Mouse (Mus musculus) liver, embryonic 12.5 days (tissue): ENCODE measurements around the gene Tgfbi. TPM values are rescaled to one million over a fixed set of nuclear protein-coding genes. Genes with fewer than 3 reads are reported as not detected.

Experiments
- ATAC-seq: fragments of 200-750 bp; cut with Nextera tagmentation; 2 replicates; pipeline ENCODE4 v1.8.0; 2017; ENCODE audit warnings: moderate number of reproducible peaks, mild to moderate bottlenecking, moderate library complexity
- H3K27ac ChIP-seq: fragments of 300-500 bp; sonication (generic); 2 replicates; pipeline ENCODE4 v1.5.1; 2016; ENCODE audit warnings: mild to moderate bottlenecking
- H3K27me3 ChIP-seq: fragments of 300-500 bp; sonication (generic); replicated peaks from 2 replicates; pipeline ENCODE4 v1.6.1; 2016; ENCODE audit warnings: mild to moderate bottlenecking, moderate library complexity
- H3K36me3 ChIP-seq: fragments of 300-500 bp; sonication (generic); 2 replicates; pipeline ENCODE4 v1.6.1; 2016; ENCODE audit warnings: mild to moderate bottlenecking, moderate library complexity
- H3K4me1 ChIP-seq: fragments of 300-500 bp; sonication (generic); 2 replicates; pipeline ENCODE4 v1.6.1; 2016
- H3K4me2 ChIP-seq: fragments of 300-500 bp; sonication (generic); 2 replicates; pipeline ENCODE4 v1.6.1; 2016; ENCODE audit warnings: mild to moderate bottlenecking, moderate library complexity
- H3K4me3 ChIP-seq: fragments of 300-500 bp; sonication (generic); 2 replicates; pipeline ENCODE4 v1.5.1; 2016; ENCODE audit warnings: mild to moderate bottlenecking, moderate library complexity
- H3K9ac ChIP-seq: fragments of 300-500 bp; sonication (generic); 2 replicates; pipeline ENCODE4 v1.6.1; 2016; ENCODE audit warnings: mild to moderate bottlenecking, moderate library complexity
- H3K9me3 ChIP-seq: fragments of 300-500 bp; sonication (generic); replicated peaks from 2 replicates; pipeline ENCODE4 v1.6.1; 2016; ENCODE audit warnings: mild to moderate bottlenecking, moderate library complexity
- WGBS: fragments of 180-500 bp; shearing (Covaris S2); methylation state at CpG from one replicate; pipeline ENCODE4 v1.1.7; 2016; ENCODE audit not compliant: insufficient replicate concordance; 5-methylcytosine and 5-hydroxymethylcytosine counted together
- polyA plus RNA-seq: library from polyadenylated mRNA; unstranded; fragments of >200 nt; fragmentation: Nextera tagmentation; extraction: Ambion mirVana; gene quantifications from 2 replicates; pipeline ENCODE4 v1.2.1, GENCODE M21; 2016

The Tgfbi gene
- polyA plus RNA-seq, 1 experiment from 2014 or later: 13.4 TPM

DNA sequence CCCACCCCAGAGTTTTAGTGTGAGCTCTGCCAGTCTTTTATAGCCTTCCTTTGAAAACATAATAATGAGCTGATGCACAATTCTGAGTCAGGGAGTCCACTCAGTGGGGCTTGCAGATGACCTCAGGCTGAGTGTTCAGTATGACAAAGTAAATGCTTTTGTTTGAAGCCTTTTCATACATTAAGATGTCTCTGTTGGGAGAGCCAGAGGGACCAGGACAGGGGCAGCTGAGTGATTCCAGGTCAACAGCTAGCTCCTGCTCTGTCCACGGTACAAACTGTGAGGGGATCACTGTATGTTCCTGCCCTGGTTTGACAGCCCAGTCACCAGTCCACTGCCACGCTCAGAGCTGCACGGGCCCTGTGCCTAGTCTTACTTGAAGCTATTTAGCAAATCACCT, 26.6 kb upstream of the Tgfbi start:
- Histone ChIP-seq H3K4me2 (no peak overlapping the region), H3K4me3 (no peak overlapping the region), H3K9ac (no peak overlapping the region), H3K27me3 (no peaks in the 10 kb centered on the region), H3K36me3 (no peaks in the 10 kb centered on the region), H3K4me1 (peaks cover 11% of the 10 kb centered on the region), H3K27ac (no peak overlapping the region), H3K9me3 (no peaks in the 10 kb centered on the region)
- ATAC-seq: no peak
- WGBS: 61% methylated on average over 3 of the region's 3 CpGs

DNA sequence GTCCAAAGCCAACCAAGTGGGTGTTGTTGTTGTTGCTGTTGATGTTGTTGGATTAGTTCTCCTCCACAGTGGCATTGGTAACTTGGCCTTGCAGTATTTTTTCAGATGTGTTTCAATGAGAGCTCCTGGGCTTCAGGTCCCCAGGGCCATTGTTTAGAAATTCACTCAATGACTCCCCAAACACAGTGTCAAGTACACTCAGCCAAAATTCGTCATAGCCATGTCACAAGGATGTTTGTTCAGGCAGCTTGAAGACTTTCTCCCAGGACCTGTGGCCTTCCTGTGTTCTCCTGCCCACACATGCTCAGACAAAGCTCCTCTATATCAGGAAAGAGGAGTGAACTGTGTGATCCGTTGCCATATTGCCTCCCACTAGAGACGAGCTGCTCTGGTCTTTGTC, 23.3 kb upstream of the Tgfbi start:
- ATAC-seq: no peak
- WGBS: 62% methylated on average over 3 of the region's 3 CpGs

DNA sequence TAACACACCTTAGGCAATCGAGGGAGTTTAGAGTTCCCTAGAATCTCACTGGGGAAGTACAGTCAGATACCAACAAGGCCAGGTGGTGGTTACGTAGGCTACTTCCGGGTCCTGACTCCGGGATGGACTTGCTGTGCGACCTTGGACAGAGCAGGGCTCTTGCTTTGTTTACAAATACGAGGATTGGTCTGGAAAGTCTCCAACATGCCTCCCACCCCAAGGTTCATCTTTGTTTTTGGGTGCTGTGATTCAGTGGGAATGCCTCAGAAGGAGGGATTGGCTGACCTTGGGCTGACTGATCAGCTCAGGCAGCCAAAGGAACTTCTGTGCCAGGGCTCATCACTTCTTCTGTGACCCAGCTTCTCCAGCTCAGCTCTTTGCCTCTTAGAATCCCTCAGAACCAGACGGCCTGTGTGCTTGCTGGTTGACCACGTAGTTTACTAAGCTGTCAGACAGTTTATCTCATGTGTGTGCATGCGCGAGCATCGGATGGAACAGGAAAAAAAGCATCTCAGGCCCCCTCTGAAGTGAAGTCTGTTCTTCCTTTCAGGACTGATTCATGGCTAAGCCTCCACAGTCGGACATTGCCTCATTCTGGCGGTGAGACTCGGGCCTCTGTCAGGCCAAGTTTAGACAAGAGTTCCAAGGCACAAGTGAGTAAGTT, 20.7 kb upstream of the Tgfbi start:
- H3K9ac ChIP-seq: no peak overlapping the region
- no peak overlapping the region for H3K4me2 ChIP-seq
- no peaks in the 10 kb centered on the region for H3K36me3 ChIP-seq
- 64% methylated on average over 14 of the region's 14 CpGs for WGBS
- 0 out of 2 replicates have a peak, but pooled peaks cover 3% of the 10 kb centered on the region for H3K27me3 ChIP-seq
- H3K27ac ChIP-seq: no peak overlapping the region
- no peaks in the 10 kb centered on the region for H3K4me1 ChIP-seq
- no peak for ATAC-seq
- no peaks in the 10 kb centered on the region for H3K9me3 ChIP-seq
- H3K4me3 ChIP-seq: no peak overlapping the region

More for the DNA sequence above, 23.3 kb upstream of the Tgfbi start:
- Histone ChIP-seq H3K9me3 (no peaks in the 10 kb centered on the region), H3K4me2 (no peak overlapping the region), H3K9ac (no peak overlapping the region), H3K27ac (no peak overlapping the region), H3K4me1 (peaks cover 11% of the 10 kb centered on the region), H3K27me3 (no peaks in the 10 kb centered on the region), H3K36me3 (no peaks in the 10 kb centered on the region), H3K4me3 (no peak overlapping the region)

DNA sequence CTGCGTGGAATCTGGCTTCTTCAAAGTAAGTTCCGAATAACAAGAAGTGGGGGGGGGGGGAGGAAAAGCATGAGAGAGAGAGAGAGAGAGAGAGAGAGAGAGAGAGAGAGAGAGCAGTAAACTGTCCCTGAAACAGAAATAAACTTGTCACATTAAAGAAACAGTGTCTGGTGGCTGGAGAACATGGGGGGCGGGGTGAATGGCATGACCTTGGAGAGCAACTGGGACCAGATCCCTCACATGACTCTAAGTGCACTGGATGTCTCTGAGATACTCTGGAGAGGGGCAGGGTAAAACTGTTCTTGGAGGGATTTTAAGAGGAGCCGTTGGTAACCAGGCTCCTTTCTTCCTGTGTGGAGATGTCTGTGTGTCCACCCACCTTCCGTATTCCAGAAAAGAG, 19.1 kb upstream of the Tgfbi start:
- WGBS: 73% methylated on average over 5 of the region's 5 CpGs
- no peaks in the 10 kb centered on the region for H3K36me3 ChIP-seq
- no peaks in the 10 kb centered on the region for H3K4me1 ChIP-seq
- H3K9me3 ChIP-seq: no peaks in the 10 kb centered on the region
- H3K4me2 ChIP-seq: no peak overlapping the region
- 0 out of 2 replicates have a peak, but pooled peaks cover 3% of the 10 kb centered on the region for H3K27me3 ChIP-seq
- H3K9ac ChIP-seq: no peak overlapping the region
- H3K4me3 ChIP-seq: no peak overlapping the region
- H3K27ac ChIP-seq: no peak overlapping the region
- ATAC-seq: no peak

GRCm38 (mm10) chr13:56591191-56591590, 18.1 kb upstream of the Tgfbi start:
- no peaks in the 10 kb centered on the region for H3K36me3 ChIP-seq
- no peak overlapping the region for H3K4me2 ChIP-seq
- H3K4me3 ChIP-seq: no peak overlapping the region
- H3K27ac ChIP-seq: no peak overlapping the region
- H3K27me3 ChIP-seq: 0 out of 2 replicates have a peak, but pooled peaks cover 3% of the 10 kb centered on the region
- no peak for ATAC-seq
- no peaks in the 10 kb centered on the region for H3K9me3 ChIP-seq
- 68% methylated on average over 8 of the region's 8 CpGs for WGBS
- H3K4me1 ChIP-seq: no peaks in the 10 kb centered on the region
- H3K9ac ChIP-seq: no peak overlapping the region

GRCm38 (mm10) chr13:56591939-56592338, 17.4 kb upstream of the Tgfbi start:
- H3K4me3 ChIP-seq: no peak overlapping the region

GRCm38 (mm10) chr13:56593196-56593595, 16.1 kb upstream of the Tgfbi start:
- no peaks in the 10 kb centered on the region for H3K9me3 ChIP-seq
- no peak overlapping the region for H3K9ac ChIP-seq
- no peaks in the 10 kb centered on the region for H3K36me3 ChIP-seq
- H3K4me1 ChIP-seq: no peaks in the 10 kb centered on the region
- 50% methylated on average over 5 of the region's 5 CpGs for WGBS
- H3K4me2 ChIP-seq: no peak overlapping the region
- no peak overlapping the region for H3K4me3 ChIP-seq
- H3K27me3 ChIP-seq: 0 out of 2 replicates have a peak, but pooled peaks cover 3% of the 10 kb centered on the region
- ATAC-seq: no peak
- H3K27ac ChIP-seq: no peak overlapping the region

More at GRCm38 (mm10) chr13:56591939-56592338, 17.4 kb upstream of the Tgfbi start:
- H3K9ac ChIP-seq: no peak overlapping the region
- no peak overlapping the region for H3K27ac ChIP-seq
- H3K9me3 ChIP-seq: no peaks in the 10 kb centered on the region
- no peaks in the 10 kb centered on the region for H3K4me1 ChIP-seq
- H3K36me3 ChIP-seq: no peaks in the 10 kb centered on the region
- no peak for ATAC-seq
- 0 out of 2 replicates have a peak, but pooled peaks cover 3% of the 10 kb centered on the region for H3K27me3 ChIP-seq
- no peak overlapping the region for H3K4me2 ChIP-seq
- 32% methylated on average over 2 of the region's 2 CpGs for WGBS

DNA sequence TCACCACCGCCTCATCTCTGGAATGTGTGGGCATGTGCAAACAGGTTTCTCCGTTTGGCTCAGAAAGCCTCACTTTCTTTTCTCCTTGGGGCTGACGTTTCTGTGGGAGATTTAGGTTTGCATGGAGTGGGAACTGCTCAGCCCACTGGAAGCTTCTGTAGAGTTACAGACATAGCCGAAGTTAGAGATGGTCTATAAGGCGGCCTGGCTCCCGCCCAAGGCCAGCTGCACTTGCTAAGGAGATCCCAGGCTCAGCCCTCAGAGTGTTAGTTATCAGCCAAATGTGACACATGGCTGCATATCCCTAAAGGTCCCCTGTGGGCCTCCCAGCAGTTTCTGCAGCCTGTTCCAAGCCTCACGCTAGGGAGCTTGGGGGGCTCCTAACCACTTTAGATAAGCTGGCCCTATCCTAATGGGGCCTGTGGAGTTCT, 15.3 kb upstream of the Tgfbi start:
- Histone ChIP-seq H3K9me3 (no peaks in the 10 kb centered on the region), H3K4me2 (no peak overlapping the region), H3K4me1 (no peaks in the 10 kb centered on the region), H3K27me3 (0 out of 2 replicates have a peak, but pooled peaks cover 3% of the 10 kb centered on the region), H3K27ac (no peak overlapping the region), H3K9ac (no peak overlapping the region), H3K4me3 (no peak overlapping the region), H3K36me3 (no peaks in the 10 kb centered on the region)
- 62% methylated on average over 7 of the region's 7 CpGs for WGBS
- no peak for ATAC-seq

DNA sequence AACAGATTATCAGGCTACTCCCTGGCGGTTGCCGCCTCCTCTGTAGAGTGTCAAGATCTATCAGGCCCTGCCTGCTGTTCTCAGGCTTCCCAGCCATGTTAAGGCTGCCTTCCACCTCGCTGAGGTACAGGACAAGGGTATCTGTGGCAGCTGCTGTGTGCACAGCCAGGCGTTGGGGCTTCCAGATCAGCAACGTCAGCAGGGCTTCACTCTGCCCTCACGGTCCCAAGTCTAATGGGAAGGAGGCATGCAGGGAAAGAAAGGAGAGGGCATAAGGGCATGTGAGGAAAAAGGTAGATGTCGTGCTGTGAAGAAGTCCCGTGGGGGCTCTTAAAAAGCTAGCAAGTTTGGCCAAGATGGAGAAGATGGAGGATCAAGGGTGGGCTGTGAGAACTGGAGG, 14.1 kb upstream of the Tgfbi start:
- 52% methylated on average over 8 of the region's 8 CpGs for WGBS
- Histone ChIP-seq H3K4me1 (no peaks in the 10 kb centered on the region), H3K36me3 (no peaks in the 10 kb centered on the region)

DNA sequence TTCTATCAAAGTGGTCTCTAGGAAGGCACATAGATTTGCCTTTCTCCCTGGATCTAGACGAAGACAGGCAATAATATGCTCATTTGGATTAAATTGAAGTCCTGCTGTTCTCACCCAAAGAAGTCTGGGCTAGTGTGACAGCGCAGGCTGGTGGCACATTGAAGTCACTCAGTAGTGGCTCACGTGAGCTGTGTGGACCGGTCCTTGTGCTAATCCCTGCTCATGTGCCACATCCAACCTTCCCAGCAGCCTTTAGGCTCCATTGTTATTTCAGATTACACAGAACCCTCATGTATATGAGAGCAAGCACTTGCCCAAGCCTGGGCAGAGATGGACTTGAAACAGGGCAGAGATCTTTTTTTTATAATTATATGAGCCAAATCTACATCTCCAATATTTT, 12.0 kb upstream of the Tgfbi start:
- Histone ChIP-seq H3K4me3 (no peak overlapping the region), H3K4me1 (no peaks in the 10 kb centered on the region), H3K4me2 (no peak overlapping the region), H3K27ac (no peak overlapping the region), H3K36me3 (no peaks in the 10 kb centered on the region), H3K9me3 (no peaks in the 10 kb centered on the region), H3K9ac (no peak overlapping the region), H3K27me3 (0 out of 2 replicates have a peak, but pooled peaks cover 3% of the 10 kb centered on the region)
- ATAC-seq: no peak
- WGBS: 73% methylated on average over 4 of the region's 4 CpGs

More for the DNA sequence above, 14.1 kb upstream of the Tgfbi start:
- Histone ChIP-seq H3K4me2 (no peak overlapping the region), H3K27me3 (0 out of 2 replicates have a peak, but pooled peaks cover 3% of the 10 kb centered on the region), H3K9ac (no peak overlapping the region), H3K4me3 (no peak overlapping the region), H3K9me3 (no peaks in the 10 kb centered on the region), H3K27ac (no peak overlapping the region)
- no peak for ATAC-seq

- no peak overlapping the region for H3K4me2 ChIP-seq
- no peak overlapping the region for H3K9ac ChIP-seq
- H3K9me3 ChIP-seq: no peaks in the 10 kb centered on the region
- H3K4me1 ChIP-seq: no peaks in the 10 kb centered on the region
- H3K27ac ChIP-seq: no peak overlapping the region
- no peaks in the 10 kb centered on the region for H3K36me3 ChIP-seq
- 0 out of 2 replicates have a peak, but pooled peaks cover 3% of the 10 kb centered on the region for H3K27me3 ChIP-seq
- 53% methylated on average over 12 of the region's 12 CpGs for WGBS
- no peak for ATAC-seq
- no peak overlapping the region for H3K4me3 ChIP-seq
Observed at GRCm38 (mm10) chr13:56597831-56598612, 11.3 kb upstream of the Tgfbi start.

GRCm38 (mm10) chr13:56599511-56599910, 9.8 kb upstream of the Tgfbi start:
- Histone ChIP-seq H3K4me1 (no peaks in the 10 kb centered on the region), H3K4me3 (no peak overlapping the region), H3K36me3 (no peaks in the 10 kb centered on the region), H3K9me3 (no peaks in the 10 kb centered on the region), H3K9ac (no peak overlapping the region), H3K27ac (no peak overlapping the region), H3K27me3 (no peaks in the 10 kb centered on the region), H3K4me2 (no peak overlapping the region)
- ATAC-seq: no peak
- WGBS: 73% methylated on average over 2 of the region's 2 CpGs
